Mouse (Mus musculus): ENCODE results near the gene Zfp36.

The Zfp36 gene

GRCm38 (mm10) chr7:28338108-28338998 is 41.7 kb downstream of the Zfp36 start, which contains the start of gene Supt5:
TSS of gene Supt5 (minus strand) at chr7:28338746.
- DNase-seq (ENCODE audit: low spot score), result peak; percentile 90

- no peak for DNase-seq (ENCODE audit: low spot score)
Observed at GRCm38 (mm10) chr7:28335471-28335870, 44.6 kb downstream of the Zfp36 start.

DNA sequence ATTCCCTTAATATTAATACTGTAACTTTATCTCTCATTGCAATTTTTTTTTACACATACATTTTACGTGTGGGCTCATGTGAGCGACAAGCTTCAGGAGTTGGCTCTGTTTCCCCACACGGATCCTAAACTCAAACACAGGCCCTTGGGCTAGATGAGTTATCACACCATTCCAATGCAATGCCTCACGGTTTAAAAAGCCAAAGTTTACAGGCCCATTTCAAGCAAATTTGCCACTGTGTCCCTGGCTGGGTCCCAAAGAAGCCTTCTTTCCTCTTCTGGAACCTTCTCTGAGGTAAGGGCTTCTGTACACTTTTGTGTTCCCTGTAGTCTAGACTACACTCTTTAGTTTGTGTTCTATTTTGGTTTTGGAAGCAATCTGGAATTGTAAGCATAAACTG is 45.5 kb downstream of the Zfp36 start:
- DNase-seq (ENCODE audit: low spot score), result no peak

DNA sequence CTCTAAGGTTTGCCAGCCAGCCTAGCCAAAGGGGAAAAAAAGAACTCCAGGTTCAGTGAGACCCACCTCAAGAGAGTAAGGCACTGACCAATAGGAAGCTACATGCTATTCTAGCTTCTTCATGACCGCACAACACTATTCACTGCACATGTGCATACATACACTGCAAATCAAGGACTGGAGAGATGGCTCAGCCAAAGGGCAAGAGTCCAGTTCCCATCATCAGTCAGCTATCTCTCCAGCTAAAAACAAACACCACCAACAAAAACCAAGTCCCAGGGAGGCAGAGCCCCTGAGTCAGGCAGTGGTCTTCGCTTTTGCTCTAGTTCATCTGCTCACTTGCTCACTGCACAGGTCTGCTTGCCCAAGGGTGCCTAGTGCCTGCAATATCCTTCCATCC is 51.8 kb downstream of the Zfp36 start:
- DNase-seq (ENCODE audit: low spot score), result no peak
